Mouse (Mus musculus): ENCODE results near the gene Sept11.

The Sept11 gene

GRCm38 (mm10) chr5:93126930-93127562, 33.8 kb downstream of the Sept11 start:
- DNase-seq (ENCODE audit: inconsistent ontology term): peak; percentile 47

- DNase-seq (ENCODE audit: inconsistent ontology term): peak; percentile 82
Observed at GRCm38 (mm10) chr5:93127722-93128121, 34.5 kb downstream of the Sept11 start.

GRCm38 (mm10) chr5:93128765-93129164, 35.5 kb downstream of the Sept11 start:
- DNase-seq (ENCODE audit: inconsistent ontology term): no peak

DNA sequence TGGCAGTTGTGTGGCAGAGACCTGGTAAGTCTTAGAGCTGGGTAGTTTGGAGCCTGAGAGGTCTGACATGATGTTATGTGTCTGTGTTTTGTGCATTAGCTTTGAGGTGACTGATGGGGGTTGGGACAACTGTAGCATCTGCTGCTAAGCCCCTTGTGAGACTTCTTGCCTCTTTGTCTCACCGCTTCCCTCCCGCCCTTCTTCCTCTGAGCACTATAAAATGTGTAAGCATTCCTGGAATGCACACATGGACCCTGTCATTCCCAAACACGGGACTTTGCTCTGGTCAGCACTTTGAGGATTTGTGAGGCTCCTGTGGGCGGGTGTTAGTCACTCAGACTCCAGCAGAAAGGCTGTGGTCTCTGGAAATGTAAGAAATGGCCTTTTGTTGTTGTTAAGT, 36.7 kb downstream of the Sept11 start:
- DNase-seq (ENCODE audit: inconsistent ontology term): peak; percentile 90

DNA sequence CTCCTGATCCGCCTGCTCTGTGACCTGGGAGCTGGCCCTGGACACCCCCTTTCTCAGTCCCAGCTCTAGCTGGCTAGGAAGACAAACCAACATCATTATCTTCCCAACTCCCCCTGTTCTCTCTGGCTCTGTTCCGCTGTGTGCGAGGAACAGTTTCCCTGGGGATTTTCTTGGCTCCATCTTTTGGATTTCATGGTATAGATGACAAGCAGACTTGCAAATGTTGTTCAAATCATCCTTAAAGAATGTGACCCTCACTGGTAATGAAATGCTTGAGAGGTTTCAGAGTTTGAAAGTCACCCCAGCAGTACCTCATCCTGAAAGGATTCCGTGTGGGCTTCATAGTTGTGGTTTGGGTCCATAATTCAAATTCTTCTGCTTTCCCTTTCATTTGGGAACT, 38.2 kb downstream of the Sept11 start:
- peak; percentile 93 for DNase-seq (ENCODE audit: inconsistent ontology term)

- DNase-seq (ENCODE audit: inconsistent ontology term): peak; percentile 56
Observed at GRCm38 (mm10) chr5:93133445-93134244, 40.4 kb downstream of the Sept11 start.

- no peak for DNase-seq (ENCODE audit: inconsistent ontology term)
Observed at GRCm38 (mm10) chr5:93135368-93136107, 42.3 kb downstream of the Sept11 start.

- peak; percentile 30 for DNase-seq (ENCODE audit: inconsistent ontology term)
Observed at GRCm38 (mm10) chr5:93136956-93137586, 43.8 kb downstream of the Sept11 start.

GRCm38 (mm10) chr5:93139350-93139749, 46.1 kb downstream of the Sept11 start:
- DNase-seq (ENCODE audit: inconsistent ontology term): no peak

GRCm38 (mm10) chr5:93140747-93141146, 47.5 kb downstream of the Sept11 start:
- DNase-seq (ENCODE audit: inconsistent ontology term): no peak

DNA sequence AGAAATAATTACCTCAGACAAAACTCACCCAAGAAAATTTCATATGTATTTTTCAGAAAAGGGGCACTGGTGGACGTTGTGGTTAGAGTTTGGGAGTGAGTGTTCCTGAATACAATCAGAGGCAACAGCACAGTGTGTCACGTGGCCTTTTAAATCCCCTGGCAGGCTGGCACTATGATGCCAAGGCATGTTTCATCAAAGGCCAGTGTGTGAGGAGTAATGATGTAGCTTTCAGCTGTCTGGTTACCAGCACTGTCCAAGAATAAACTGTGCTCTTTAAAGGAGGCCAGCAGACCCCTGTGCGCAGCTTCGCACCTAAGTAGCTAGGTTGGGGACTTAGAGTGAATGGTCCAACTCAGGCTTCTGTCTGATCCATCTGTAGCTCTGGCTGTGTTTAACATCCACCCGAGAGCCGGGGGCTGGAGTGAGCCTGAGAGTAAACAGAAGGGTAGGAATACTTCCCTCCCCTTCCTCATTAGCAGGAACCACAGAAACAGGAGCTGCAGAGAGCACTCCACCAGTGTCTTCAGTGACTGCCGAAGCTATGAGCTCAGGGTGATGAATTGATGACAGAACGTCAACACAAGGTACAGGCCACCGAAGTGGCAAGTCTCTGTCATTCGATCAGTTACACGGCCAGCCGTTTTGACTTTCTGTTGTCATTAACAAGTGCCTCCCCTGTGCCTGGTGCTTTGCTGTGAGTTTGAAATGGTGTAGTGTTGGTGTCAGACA, 50.3 kb downstream of the Sept11 start:
- DNase-seq (ENCODE audit: inconsistent ontology term): peak; percentile 48

DNA sequence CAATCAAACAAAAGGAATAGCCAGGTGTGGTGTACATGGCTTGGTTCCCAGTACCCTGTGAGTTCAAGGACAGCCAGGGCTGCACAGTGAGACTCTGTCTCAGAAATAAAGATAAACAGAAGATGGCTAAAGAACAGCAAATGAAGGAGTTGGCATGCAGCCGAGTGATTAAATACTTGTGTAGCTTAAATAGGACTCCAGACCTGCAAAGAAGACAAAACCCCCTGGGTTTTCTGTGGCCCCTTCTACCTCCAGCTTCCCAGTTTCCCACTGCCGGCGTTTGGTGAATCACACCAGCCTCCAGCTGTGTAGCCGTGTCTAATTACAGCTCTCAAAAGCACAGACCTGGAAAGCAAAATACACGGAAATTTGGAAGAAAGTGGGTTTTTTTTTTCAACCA, 51.6 kb downstream of the Sept11 start:
- peak; percentile 31 for DNase-seq (ENCODE audit: inconsistent ontology term)

DNA sequence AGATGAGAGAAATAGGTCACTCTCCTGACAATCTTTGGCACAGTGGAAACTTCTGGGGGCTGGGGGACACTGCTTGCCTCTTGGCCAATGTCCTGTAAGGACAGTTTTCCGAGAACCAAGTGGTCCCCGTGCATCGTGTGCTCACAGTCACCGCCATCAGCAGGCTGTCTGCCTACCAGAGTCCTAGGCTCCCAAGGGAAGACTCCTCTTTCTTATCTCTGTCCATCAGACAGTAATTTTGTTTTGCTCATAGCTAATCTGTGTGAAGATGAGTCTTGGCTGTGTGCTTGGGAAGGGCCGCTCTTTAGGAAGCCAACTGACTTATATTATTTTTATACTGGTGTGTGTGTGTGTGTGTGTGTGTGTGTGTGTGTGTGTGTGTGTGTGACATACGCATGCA, 52.3 kb downstream of the Sept11 start:
- no peak for DNase-seq (ENCODE audit: inconsistent ontology term)

DNA sequence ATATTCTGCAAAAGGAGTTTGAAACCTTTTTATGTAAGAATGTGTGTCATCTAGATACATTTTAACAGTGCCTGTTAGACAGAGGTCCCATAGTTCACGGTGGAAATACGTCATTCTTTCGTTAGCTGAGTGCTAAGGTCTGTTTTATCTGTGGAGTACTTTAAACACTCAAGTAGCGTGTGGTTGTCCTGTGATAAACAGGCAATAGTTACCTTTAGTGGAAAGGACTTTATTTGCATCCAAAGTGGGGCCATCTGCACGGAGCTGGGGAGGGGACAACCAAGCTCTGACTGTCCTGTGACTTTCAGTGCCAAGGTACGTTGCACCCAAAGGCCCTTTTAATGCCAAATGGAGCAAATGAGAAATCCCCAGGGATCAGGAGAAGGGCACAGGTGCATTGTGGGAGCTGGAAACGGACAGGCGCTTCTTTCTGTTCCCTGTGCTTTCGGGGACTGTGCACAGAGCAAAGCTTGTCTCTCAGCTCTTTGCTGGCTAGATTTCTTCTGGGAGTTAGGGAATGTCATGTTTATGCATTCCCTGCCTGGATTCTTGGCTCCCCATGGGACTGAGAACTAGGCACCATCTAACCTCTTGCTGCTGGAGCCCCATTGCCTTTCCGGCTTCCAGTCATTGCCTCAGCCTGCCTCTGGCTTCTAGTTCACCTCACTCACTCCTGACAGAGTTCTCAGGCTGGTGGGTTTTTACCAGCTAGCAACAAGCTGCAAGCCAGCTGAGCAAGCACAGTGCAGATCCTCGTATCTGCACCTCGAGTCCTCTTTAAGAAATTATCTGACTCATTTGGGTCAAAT, 56.9 kb downstream of the Sept11 start:
- DNase-seq (ENCODE audit: inconsistent ontology term): no peak

DNA sequence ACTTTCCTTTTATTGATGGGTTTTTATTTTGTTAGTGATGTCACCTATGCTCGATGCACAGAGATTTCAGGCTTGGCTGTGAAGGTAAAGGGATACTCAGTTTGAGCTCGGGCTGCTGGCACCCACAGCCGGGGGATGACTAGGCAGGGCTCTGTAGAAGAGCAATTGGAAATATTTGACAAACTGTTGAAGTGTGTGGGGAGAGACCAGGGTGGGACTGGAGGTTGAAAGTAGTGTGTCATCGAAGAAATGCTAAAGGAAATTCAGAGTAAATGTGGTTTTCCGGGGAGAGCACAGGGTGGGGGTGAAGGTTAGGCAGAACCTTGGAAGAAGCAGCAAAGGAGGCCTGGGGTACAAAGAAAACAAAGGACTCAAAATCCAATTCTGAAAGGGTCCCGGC, 58.7 kb downstream of the Sept11 start:
- DNase-seq (ENCODE audit: inconsistent ontology term): peak; percentile 31

GRCm38 (mm10) chr5:93152451-93152850, 59.2 kb downstream of the Sept11 start:
- DNase-seq (ENCODE audit: inconsistent ontology term): no peak

DNA sequence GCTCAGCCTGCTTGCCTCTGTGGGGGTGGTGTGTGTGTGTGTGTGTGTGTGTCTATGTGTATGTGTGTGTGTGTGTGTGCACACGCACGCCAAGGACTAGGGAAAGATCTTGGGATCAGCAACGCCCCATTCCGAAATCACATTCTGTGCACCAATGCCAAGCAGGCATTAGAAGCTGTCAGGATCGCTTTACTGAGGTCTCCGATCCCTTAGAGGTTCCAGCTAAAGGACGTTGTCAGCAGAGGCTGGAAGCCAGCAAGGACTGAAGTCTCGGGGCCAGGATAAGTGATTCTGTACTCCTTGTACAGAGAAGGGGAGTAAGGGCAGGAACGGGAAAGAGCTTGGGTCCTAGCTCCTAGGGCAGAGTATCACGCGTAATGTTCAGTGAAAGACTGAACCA, 61.2 kb downstream of the Sept11 start:
- no peak for DNase-seq (ENCODE audit: inconsistent ontology term)

GRCm38 (mm10) chr5:93163541-93163940, 70.3 kb downstream of the Sept11 start:
- DNase-seq (ENCODE audit: inconsistent ontology term): peak; percentile 69

- no peak for DNase-seq (ENCODE audit: inconsistent ontology term)
Observed at GRCm38 (mm10) chr5:93167919-93168516, 74.8 kb downstream of the Sept11 start.

- DNase-seq (ENCODE audit: inconsistent ontology term): no peak
Observed at GRCm38 (mm10) chr5:93168654-93169053, 75.4 kb downstream of the Sept11 start.
